Mouse (Mus musculus): ENCODE data around the gene Pipox.

Gene Pipox

DNA sequence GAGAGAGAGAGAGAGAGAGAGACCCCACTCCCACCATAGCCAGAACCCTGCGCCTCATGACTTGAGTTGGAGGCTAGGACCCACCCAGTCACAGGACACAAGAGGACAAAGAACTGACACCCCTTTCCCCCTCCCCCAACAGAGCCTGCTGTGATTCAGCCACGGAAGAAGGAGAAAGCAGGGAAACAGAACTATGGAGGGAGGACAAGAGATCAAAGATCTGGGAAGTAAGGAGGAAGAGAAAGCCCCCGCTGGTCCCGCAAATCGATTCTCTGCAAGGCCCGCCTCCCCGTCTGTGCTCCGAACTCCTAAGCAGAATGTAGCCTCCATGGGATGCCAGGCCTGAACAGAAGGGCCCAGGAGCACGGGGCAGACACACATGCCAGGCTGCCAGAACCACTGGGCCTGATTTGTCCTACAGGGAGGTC, 12.9 kb upstream of the Pipox start:
- DNase-seq: no peak

DNA sequence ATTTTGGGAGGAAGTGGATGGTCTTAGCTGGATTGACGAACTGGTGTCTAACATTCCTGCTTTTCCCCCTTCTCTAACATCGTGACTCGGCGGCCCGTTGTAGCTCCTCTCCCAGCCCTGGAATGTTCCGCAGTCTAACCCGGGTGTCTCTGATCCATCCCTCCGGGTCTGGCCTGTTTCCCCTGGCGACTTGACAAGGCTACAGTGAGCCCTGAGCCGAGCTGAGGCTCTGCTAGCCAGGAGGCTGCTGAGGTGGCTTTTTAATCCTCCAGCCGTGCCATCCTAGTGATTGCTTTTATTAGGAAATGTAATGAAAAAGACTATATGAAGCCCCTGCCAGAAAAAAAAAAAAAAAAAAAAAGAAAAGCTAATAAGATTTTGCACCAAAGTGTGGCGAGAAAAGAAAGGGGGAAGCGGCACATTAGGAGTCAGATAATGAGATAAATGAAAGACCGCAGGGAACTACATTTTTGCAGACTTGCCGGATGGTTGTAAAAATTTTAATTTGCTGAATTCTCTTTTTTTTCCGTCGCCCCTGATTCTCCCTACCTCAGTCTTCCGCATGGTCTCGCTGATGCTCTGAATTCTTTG, 12.3 kb upstream of the Pipox start:
- peak; percentile 52 for DNase-seq

- DNase-seq: no peak
These were observed 10.8 kb upstream of the Pipox start for GRCm38 (mm10) chr11:77904707-77905106.

- DNase-seq: no peak
These were observed 9.9 kb upstream of the Pipox start for GRCm38 (mm10) chr11:77903761-77904160.

GRCm38 (mm10) chr11:77901775-77902355, 8.0 kb upstream of the Pipox start:
- peak; percentile 13 for DNase-seq

DNA sequence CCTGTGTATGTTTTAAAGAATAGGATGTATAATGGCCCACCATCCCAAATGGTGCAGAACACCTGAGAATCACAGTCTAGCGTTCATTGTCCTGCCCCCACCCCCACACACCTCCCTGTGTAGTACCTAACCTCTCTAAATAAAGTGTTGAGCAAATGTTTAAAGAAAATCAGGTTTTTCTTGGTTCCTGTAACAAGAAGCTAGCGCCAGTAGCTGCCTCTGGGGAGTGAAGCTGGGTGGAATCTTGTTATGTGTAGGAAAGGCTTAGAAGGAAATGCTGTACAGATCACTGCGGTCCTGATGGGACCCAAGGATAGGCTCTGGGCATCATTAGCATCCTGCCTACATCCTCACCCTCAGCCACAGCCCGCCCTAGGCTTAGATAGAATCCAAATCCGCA, 7.5 kb upstream of the Pipox start:
- peak; percentile 48 for DNase-seq

DNA sequence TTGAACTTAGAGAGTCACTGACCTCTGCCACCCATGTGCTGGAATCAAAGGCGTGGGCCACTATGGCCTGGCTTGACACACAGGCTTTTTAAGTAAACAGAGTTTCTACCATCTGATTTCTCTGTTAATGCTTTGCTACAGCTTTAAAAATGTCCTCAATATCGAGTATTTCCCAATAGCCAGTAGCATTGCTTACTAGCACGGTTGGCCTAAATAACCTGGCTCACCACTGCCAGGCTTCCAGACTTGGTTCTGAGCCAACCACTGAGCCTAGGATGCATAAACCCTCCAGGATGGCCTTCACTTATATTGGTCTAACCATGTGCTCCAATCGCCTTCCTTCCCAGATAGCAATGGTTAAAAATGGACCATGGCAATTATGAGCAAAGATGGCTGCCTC, 6.8 kb upstream of the Pipox start:
- no peak for DNase-seq

- no peak for DNase-seq
These were observed 6.3 kb upstream of the Pipox start for GRCm38 (mm10) chr11:77900187-77900586.

GRCm38 (mm10) chr11:77896820-77897805, 3.2 kb upstream of the Pipox start:
- DNase-seq: no peak

DNA sequence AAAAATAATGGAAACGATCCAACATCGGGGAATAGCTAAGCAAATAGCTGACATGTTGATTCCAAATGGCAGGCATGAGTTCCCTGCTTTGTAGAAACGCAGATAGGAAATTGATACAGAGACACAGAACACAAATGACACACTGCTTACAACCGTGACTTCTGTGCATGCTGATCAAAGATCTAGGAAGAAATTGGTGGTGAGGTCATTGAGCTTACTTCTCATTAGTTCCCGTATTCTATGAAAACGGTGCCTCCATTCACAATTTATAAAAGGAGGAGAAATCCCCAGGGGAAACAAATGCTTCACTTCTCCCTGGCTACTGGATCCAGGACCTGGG, 2.6 kb upstream of the Pipox start:
- no peak for DNase-seq

- DNase-seq: no peak
These were observed 2.1 kb upstream of the Pipox start for GRCm38 (mm10) chr11:77896011-77896410.

DNA sequence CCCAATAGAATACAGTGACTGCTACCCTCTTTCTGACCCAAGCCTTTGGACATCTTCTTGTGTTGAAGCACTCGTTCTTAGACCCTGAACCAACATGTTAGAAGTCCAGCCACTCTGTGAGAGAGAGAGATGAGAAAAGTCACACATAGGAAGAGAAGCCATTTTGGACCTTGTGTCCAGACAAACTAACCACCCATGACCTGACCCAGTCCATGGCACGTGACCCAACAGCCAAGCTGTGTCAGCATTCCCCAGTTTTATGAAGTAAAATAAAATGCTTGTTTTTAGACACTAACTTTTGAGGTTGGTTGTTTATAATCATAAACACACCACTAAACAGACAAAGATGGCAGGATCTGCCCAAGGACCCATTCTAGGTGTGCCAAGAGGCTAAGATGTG, 1.1 kb upstream of the Pipox start:
- no peak for DNase-seq

DNA sequence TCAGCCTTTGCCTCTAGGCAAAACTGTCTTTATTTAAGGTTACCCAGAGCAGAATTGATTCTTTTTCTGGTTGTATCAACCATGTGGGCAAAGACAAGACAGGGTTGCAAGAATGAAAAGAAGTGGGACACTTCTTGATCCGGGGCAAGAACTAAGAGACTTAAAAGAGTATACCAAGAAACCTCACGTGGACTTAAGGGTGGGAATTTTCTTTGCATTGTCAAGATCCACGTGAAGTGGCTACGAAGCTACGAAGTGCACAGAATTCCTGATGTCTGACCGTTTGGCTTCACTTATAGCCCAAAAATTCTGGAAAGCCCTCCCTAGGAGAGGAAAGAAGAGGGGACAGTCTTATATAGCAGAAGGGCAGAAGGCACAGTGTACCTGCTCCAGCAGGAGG, 613 bp downstream of the Pipox start:
- no peak for DNase-seq

DNA sequence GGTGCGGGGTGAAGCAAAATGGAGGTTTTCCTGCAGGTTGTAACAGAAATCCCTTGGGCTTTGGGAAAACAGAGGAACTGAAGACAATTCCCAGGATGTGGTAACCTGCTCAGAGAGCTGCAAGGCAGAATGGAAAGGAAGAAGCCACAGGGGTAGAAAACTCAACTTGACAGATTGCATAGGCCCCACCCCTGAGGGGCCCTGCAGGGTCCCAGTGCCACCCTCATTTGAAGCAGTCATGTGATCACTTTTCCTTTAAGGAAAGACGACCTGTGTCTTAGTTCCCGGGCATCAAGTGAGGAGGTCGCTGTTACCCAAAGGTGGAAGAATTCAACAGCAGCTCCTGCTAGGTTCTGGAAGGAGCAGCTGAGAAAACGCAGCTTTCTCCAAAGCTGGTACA, 1.0 kb downstream of the Pipox start:
- DNase-seq: no peak

DNA sequence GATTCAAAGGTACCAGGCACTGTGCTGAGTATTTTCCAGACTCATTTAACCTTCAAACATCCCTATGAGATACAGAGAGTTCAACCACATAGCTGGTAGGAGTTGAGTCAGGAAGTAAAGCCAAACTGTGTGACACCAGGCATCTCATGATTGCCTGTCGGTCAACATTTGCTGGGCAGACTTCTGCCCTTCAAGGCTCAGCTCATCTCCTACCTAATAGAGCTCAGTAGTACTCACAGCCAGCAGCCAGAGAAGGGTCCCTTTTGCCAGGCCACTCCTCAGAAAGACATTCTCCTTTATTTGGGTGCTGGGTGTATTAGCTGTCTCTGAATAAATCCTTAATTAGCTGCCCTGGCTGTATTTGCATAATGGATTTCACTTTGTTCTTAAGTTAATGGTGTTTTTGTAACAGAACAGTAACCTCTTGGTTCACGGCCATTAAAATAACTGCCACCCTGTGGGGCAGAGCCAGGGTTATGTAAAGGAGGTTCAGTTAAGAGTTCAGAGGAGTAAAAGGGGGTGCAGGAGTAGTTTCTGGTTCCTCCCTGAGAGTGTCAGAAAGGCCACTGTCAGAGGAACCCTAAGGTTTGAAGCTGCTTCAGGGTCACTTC, 3.1 kb downstream of the Pipox start:
- no peak for DNase-seq

GRCm38 (mm10) chr11:77889484-77889883, 4.4 kb downstream of the Pipox start:
- DNase-seq: no peak

DNA sequence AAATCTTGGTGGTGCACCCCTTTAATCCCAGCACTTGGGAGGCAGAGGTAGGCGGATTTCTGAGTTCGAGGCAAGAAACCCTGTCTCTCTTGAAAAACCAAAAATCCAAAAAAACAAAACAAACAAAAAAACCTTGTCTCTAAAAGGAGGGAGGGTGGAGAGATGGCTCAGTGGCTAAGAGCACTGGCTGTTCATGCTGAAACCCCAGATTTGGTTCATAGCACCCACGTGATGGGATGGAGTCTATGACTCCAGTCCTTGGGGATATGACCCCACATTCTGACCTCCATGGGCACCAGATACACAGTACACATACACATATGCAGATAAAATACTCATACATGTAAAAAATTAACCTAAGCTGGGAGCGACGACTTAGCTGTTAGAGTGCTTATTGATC, 5.0 kb downstream of the Pipox start:
- no peak for DNase-seq

DNA sequence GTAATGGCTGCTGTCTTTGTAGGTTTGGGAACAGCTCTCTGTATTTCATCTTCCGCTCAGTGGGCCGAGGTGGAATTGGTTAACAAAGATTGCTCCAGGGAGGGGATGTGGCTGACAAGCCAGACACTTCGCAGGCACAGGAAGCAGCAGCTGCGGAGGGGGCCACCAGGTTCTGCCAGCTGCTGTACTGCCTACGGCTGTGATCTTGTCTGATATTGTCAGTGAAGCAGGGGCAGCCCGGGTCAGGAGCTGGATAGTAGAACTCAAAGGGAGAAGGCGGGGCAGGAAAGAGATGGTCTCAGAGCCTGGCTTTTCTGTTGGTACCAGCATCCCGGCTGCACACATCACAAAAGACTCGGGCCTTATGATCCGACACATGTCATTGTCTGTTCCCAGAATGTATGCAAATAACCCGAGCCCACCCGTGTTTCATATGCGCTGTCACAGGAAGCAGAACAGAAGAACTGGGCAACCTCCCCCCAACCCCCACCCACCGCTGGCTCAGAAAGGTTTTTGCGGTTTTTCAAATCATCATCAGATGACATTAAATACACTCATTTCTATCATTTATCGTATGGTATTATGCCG, 6.4 kb downstream of the Pipox start:
- peak; percentile 40 for DNase-seq

- DNase-seq: no peak
These were observed 8.7 kb downstream of the Pipox start for GRCm38 (mm10) chr11:77885246-77885575.

DNA sequence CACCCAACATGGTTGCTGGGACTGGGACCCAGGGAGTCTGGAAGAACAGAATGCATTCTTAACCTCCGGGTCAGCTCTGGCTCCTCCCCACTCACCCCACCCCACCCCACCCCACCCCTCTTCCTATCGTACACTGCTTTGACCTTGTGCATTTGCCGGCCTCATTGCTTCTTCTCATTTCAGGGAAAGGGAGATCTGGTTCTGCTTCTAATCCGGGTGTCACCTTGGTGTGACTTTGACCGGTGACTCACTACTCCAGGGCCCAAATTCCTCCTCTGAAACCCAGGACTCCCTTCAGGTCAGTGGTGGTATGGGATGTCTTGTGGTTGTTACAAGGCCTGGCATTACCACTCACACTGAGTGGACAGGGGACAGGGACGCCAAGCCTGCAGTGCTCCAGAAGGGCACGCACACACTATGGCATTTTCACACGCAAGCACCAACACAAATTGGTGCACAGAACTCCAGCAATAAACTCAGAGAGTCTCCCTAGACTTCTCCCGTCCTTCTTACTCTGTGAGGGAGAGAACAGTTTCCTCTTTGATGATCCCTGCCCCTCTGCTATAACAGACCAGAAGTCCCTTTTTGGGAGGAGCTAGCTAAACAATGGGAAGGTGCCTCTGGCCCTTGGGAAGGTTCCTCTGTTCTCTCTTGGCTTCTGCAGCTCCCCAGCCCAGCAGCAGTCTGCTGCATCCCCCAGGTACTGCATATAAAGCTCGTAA, 9.2 kb downstream of the Pipox start:
- no peak for DNase-seq

DNA sequence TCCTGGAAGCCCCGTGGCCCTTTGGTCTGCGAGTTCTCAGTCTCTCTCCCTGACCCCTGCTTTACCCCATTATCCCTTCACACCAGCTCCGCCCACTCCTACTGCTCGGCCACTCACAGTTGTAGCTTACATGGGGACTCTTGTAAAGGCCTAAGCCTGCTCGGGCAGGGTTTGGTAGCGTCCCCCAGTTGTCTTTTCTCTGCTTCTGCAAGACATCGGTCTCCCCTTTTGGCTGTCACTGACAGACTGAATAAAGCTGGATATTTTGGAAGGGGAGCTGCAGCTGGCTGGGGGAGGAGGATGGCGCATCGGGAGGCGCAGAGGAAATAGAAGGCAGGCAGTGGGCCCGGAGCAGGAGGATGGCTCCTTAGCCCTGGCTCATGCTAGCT, 17.1 kb downstream of the Pipox start:
- peak; percentile 25 for DNase-seq

- peak; percentile 33 for DNase-seq
These were observed 17.8 kb downstream of the Pipox start for GRCm38 (mm10) chr11:77875847-77876759.
